Mouse (Mus musculus): ENCODE measurements at regions not wholly inside any gene's neighbourhood (a gene's known extent, or its start where the extent isn't known, plus 50 kb on each side); places are given as distances from the start of the nearest gene placed in this dataset.

GRCm38 (mm10) chr6:126353346-126353745 is 181.9 kb downstream of the Kcna5 start:
- no peak for DNase-seq (ENCODE audit: low spot score)

GRCm38 (mm10) chr6:126350476-126350875 is 183.8 kb upstream of the Ntf3 start:
- no peak for DNase-seq (ENCODE audit: low spot score)

- no peak for DNase-seq (ENCODE audit: low spot score)
Measured at GRCm38 (mm10) chr6:126349905-126350304, 183.2 kb upstream of the Ntf3 start.

- no peak for DNase-seq (ENCODE audit: low spot score)
Measured at GRCm38 (mm10) chr6:126345221-126345620, 178.5 kb upstream of the Ntf3 start.

- no peak for DNase-seq (ENCODE audit: low spot score)
Measured at GRCm38 (mm10) chr6:126340098-126340610, 173.4 kb upstream of the Ntf3 start.

GRCm38 (mm10) chr6:126337711-126338110 is 171.0 kb upstream of the Ntf3 start:
- DNase-seq (ENCODE audit: low spot score), result no peak

GRCm38 (mm10) chr6:126334258-126334657 is 167.5 kb upstream of the Ntf3 start:
- DNase-seq (ENCODE audit: low spot score), result no peak

GRCm38 (mm10) chr6:126327187-126327586 is 160.5 kb upstream of the Ntf3 start:
- DNase-seq (ENCODE audit: low spot score), result no peak

GRCm38 (mm10) chr6:126318523-126318922 is 151.8 kb upstream of the Ntf3 start:
- no peak for DNase-seq (ENCODE audit: low spot score)

GRCm38 (mm10) chr6:126310786-126311480 is 144.2 kb upstream of the Ntf3 start:
- no peak for DNase-seq (ENCODE audit: low spot score)

- DNase-seq (ENCODE audit: low spot score), result no peak
Measured at GRCm38 (mm10) chr6:126303086-126303485, 136.4 kb upstream of the Ntf3 start.

GRCm38 (mm10) chr6:126291581-126291980 is 124.9 kb upstream of the Ntf3 start:
- DNase-seq (ENCODE audit: low spot score), result no peak

- no peak for DNase-seq (ENCODE audit: low spot score)
Measured at GRCm38 (mm10) chr6:126287166-126287565, 120.5 kb upstream of the Ntf3 start.

GRCm38 (mm10) chr6:126286201-126286600 is 119.5 kb upstream of the Ntf3 start:
- DNase-seq (ENCODE audit: low spot score), result no peak

- DNase-seq (ENCODE audit: low spot score), result no peak
Measured at GRCm38 (mm10) chr6:126284409-126284808, 117.7 kb upstream of the Ntf3 start.

GRCm38 (mm10) chr6:126280352-126280751 is 113.6 kb upstream of the Ntf3 start:
- DNase-seq (ENCODE audit: low spot score), result no peak

- no peak for DNase-seq (ENCODE audit: low spot score)
Measured at GRCm38 (mm10) chr6:126245986-126246385, 79.3 kb upstream of the Ntf3 start.

GRCm38 (mm10) chr6:126245431-126245830 is 78.7 kb upstream of the Ntf3 start:
- no peak for DNase-seq (ENCODE audit: low spot score)

GRCm38 (mm10) chr6:126242299-126242698 is 75.6 kb upstream of the Ntf3 start:
- DNase-seq (ENCODE audit: low spot score), result no peak

GRCm38 (mm10) chr6:126240256-126240655 is 73.5 kb upstream of the Ntf3 start:
- DNase-seq (ENCODE audit: low spot score), result no peak
